Mouse (Mus musculus) left cerebral cortex, postnatal 36 days (tissue): ENCODE results near the gene Btbd6. TPM values are rescaled to one million over a fixed set of nuclear protein-coding genes. Genes with fewer than 3 reads are reported as not detected.

Source experiments
- DNase-seq, 2 experiments: peaks; one replicate each; pipeline ENCODE4 v3.0.0; 2021 to 2022; ENCODE audit warnings: low spot score in 2 of 2, mixed read lengths in 1 of 2
- intact Hi-C: fragments of 180-260 bp; cut with DNase I; formaldehyde crosslinking; loops from one replicate; pipeline ENCODE4 v1.15.1; 2025
- total RNA-seq, 2 experiments: library from RNA; stranded (reverse); gene quantifications; 2 replicates each; pipeline ENCODE4 v1.2.3; 2021

The Btbd6 gene
- total RNA-seq, 2 experiments from 2014 or later, result 59.3 to 74.3 TPM

DNA sequence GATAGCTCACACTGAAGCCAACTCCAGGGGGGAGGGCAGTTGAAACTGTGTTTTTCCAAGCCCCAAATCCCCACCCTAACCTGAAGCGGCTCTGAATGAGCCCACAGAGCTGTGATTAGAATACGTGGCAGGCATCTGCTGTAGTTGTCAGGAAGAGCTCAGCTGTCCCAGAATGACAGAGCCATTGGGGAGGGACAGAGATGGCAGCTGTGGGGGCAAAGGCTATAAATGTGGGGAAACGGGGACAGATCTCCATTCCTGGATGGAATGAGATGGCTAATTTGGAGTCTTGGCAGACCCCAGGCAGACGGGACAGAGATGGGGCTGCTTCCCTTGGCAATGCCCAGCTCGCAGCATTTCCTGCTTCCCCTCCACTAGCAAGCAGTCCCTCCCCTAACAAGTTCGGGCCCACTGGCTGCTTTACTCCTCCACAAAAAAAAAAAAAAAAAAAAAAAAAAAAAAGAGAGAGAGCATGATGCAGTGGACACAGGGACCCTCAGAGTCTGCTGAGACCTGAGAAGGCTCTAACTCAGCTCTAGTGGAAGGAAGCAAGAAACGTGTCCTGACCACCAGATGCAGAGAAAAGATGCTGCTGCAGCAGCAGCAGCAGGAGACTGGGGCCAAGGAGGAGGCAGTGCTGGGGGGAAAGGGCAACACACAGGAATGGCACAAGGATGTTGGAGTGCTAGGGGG lies 25.0 kb upstream of the Btbd6 start:
- intact Hi-C loops, result no loop called here
- DNase-seq, result no peak

DNA sequence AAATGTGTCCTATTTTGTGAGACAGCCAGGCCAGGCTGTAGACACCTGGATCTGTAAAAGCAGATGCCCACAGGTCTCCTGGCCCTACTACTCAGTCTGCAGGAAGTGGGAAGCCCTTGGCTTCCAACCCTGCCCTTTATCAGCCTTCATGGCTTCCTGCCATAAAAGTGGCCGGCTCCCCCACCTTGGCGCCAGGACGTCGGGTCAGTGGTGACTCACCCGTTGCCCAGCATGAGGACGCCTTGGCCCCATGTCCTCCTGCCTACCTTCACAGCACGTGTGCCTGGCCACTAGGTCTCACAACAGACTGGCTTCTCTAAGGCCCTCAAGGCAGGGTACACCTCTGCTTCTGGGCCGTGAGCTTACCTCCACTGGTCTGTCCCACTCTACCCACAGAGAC lies 23.8 kb upstream of the Btbd6 start:
- intact Hi-C loops, result no loop called here
- DNase-seq, result no peak

DNA sequence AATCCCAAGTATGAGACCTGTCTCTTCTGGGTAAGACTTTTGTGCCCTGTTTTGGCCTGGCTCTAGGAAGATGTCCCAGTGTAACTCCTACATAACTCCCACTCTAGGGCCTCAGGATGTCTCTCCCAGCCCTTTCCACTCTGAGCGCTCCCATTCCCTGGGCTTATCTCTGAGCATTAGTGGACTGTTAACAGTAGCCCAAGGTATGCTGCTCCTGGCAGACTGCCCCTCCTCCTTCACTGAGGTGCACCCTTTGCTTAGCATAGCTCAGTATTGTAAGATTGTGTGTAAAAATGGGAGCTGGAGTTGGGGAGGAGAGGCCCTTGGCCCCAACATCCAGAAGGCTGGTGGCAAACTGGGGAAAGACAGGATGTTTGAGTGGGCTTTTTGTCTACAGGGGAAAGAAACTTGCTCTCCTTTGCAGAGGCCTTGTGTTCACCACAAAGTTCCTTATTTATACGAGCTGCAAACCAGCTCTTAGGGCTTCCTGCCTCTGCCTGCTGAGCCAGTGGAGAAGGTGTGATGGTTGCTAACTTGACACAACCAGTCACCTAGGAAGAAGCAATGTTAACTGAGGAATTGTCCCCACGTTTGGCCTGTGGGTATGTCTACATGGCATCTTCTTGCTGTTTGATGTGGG lies 23.2 kb upstream of the Btbd6 start:
- intact Hi-C loops, result no loop called here
- DNase-seq, result no peak

DNA sequence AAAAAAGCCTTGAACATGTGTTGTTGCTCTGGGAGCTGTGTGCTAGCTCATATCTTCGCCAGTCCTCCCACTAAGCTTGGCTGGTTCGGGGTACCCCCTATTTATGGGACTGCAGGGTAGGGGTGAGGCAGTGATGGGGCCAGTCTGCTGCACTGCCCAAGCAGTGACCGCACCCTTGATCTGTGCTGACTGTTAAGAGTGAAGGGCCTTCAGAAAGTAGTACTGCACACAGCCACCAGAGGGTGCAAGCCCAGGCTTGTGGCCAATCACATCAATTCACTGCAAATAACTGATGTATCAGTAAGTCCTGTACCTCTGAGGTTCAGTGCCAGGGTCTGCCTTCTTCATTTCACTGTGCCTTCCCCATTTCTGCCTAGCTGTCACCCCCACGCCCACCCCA lies 20.5 kb upstream of the Btbd6 start:
- DNase-seq, result peak in 1 of 2 experiments; percentile 74
- intact Hi-C loops, result no loop called here

DNA sequence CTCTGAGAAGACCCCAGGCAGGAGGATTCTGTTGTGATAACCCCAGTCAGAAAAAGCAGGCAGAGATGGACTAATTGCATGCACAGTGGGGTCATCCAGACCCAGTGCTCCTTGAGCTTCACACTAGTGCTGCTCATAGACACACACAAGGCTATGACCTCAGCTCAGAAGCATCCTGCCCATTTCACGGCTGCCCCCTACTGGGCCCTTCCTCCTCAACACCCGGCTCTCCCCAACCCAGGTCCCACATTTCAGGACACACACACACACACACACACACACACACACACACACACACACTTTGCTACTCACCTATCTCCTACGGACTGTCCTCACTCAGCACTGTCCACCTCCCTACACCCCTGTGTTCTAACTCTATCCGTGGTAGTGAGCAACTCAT lies 18.0 kb upstream of the Btbd6 start:
- no peak for DNase-seq
- intact Hi-C loops, result no loop called here

DNA sequence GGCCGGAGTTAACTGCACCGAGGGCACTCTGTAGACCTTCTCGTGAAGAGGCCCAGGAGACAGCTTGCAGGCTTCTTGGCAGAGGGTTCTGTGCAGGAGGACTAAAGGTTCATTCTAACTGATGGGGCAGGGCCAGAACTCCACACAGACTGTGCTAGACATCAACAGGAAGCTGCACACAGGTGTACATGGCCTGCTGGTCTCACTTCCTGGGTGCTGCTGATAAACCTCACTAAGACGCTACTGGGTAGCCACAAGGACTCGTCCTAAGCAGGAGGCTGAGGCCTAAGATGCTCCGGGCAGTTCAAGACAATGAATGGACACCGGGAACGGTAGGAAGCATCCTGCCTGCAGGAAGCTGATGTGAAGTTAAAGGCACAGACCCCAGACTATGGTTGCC lies 16.9 kb upstream of the Btbd6 start:
- DNase-seq, result no peak
- intact Hi-C loops, result no loop called here

DNA sequence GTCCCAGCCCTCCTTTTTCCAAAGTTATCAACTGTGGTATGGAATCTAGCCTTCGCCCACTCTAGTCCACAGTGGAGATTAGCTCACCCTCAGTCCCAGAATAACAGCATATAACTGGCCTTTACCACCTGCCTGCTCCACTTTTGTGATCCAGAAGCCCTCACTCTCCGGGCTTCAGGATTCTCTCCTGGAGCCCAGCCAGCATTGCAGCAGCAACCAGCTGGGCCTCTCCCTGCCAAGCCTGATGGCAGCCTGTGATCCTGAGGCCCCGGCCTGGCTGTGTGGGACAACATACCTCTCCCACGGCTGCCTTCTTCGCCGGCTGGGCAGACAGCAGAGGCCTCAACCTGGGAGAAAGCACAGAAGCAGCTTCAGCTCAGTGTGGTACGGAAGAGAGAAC lies 14.9 kb upstream of the Btbd6 start:
- intact Hi-C loops, result no loop called here
- DNase-seq, result no peak

DNA sequence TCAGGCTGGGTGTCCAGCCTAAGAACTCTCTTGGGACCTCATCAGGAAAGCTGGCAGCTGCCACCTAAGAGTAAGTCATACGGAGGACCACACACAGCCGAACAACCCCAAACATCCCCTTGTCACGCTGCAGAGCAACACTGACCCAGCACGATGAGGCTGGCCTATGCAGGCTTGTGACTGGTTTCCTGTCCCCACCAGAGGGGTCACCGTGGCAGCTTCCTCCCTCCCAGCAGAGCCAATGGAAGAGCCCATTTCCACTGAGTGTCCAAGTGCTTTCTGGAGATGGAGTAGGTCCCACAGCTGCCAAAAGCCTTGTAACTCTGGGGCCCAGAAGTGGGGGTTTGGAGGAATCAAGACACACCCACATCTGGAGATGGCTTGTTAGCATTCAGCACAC lies 14.4 kb upstream of the Btbd6 start:
- no peak for DNase-seq
- intact Hi-C loops, result no loop called here

DNA sequence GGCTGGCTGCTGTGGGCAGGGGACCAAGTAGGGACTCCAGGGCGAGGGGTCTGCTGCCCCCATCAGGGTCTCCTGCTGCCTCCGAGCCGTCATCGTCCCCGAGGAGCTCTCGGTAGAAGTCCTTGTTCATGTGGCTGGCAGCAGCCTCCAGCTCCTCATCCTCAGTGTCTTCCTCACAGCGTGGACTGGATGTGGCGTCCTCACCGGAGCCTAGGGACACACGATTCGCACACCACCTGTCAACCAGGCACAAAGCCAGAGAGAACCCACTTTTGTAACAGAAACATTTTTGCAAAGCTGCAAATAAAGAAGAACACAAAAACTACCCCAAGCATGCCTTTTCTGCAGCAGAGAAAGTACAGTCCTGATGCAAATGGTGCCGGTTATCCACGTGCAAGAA lies 10.5 kb upstream of the Btbd6 start:
- no peak for DNase-seq
- intact Hi-C loops, result no loop called here

DNA sequence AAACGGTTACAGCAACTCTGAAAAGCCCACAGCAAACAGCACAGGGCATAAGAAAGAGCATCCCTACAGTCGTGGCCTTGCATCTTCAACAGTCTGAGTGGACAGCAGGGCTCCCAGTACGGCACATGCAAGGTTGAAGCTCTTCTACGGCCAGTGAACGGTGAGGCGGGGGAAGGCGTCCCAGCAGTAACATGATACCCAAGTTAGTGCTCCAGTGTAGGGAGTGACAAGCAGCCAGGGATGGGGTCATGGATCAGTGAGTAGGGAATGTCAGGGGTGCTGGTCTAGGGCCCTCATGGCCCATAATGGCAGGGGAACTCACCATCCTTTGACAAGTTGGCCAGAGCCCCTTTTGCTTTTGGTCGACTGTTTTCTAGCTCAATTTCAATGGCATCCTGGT lies 7.3 kb upstream of the Btbd6 start:
- intact Hi-C loops, result no loop called here

DNA sequence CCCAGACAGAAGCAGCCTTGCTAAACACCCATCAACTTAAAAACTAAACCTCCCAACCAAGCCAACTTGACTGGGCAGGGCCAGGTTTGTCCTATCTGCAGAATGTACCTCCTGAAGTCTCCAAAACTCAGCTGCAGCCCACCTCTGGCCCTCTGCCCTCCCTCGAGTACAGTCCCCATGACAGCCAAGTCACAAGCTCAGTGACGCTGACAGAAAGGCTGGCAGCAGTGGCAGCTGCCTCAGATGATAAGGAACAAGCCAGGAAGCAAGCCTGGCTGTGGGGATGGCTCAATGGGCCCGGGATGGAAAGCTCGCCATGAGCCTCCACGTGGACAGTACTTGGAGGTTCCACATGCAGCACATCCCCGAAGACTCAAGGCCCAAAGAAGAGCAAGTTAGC lies 6.7 kb upstream of the Btbd6 start:
- DNase-seq, result no peak
- intact Hi-C loops, result no loop called here

More for the DNA sequence above, 7.3 kb upstream of the Btbd6 start:
- DNase-seq, result no peak

DNA sequence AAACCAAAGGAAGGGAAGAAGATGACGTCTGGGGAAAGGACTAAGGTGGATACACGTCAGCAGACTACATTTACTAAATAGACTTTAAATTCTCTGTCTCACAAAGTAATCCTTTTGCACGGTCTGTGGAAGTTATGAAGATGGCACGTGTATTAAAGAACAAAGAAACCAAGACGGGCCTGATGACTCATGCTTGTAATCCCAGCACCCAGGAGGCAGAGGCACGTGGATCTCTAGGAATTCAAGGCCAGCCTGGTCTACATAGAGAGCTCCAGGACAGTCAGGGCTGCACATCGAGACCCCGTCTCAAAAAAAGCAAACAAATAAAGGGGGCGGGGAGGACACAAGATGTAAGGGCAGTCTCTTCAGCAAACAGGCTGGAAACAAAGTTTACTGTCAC lies 1.5 kb upstream of the Btbd6 start:
- intact Hi-C loops, result no loop called here
- DNase-seq, result no peak

DNA sequence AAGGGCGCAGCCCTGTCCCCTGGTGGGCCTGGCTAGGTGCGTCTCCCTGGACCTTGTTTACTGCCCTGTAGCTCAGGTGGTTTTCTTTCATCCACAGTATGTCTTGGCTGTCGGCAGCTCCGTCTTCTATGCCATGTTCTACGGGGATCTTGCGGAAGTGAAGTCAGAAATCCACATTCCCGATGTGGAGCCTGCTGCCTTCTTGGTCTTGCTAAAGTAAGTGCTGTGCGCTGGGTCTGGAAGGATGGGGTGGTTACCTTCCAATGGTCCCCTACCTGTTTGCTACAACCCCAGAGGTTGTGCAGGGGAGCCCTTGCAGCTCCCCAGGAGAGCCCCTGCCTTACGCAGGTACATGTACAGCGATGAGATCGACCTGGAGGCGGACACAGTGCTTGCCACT lies 874 bp downstream of the Btbd6 start:
- peak; percentile 45 to 51 for DNase-seq
- intact Hi-C loops, result loop anchor here (2.0 kb wide), 2 partner anchors 22 to 48 kb away; partner anchors contain the start of gene Jag2

DNA sequence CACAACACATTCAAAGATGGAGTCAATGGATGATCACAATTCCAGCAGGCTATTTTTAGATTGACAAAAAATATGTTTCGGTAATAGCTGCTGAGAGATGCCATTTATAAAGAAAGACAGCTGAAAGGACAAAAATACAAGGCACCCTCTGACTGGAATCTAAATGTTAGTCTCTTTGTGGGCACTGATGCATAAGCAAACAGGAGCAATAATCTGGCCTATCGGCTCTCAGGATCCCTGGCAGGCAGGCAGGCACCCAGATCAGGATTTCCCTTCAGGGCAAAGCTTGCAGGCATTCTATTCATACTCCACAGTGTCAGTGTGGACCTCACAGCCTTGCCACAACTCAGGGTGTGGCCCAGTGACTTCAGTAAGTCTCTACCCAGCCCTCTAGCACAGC lies 5.7 kb downstream of the Btbd6 start:
- DNase-seq, result no peak
- intact Hi-C loops, result no loop called here

DNA sequence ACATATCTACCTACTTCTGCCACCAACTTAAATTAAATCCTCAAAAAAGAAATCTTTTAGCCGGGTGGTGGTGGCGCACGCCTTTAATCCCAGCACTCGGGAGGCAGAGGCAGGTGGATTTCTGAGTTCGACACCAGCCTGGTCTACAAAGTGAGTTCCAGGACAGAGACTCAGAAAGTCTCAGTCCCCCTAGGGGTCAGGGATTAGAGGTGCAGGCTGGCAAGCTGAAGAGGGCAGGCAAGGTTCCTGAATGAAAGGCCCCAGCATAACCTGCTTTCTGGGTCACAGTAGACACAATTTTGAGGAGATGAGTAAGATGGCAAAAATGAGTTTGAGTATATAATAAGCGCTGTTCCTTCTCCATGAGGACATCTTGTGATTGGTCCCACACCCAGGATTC lies 9.1 kb downstream of the Btbd6 start:
- DNase-seq, result no peak
- intact Hi-C loops, result no loop called here

DNA sequence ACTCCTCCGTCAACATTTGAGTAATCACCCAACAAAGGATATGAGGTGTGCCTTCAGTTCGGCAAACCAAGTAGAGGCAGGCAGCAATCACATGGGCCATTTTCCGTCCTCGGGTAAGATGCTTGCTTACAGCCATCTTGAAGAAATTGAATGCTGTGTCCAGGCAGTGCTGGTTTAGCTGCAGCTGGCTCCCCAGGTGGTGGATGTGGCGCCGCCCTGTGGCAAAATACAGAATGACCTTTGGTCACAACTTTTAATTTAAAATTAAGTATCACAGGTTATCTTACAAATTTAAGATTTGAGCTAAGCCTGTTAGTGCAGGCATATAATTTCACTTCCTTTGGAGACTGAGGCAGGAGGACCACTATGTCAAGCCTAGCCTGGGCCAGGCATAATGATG lies 11.6 kb downstream of the Btbd6 start:
- DNase-seq, result no peak
- intact Hi-C loops, result no loop called here

DNA sequence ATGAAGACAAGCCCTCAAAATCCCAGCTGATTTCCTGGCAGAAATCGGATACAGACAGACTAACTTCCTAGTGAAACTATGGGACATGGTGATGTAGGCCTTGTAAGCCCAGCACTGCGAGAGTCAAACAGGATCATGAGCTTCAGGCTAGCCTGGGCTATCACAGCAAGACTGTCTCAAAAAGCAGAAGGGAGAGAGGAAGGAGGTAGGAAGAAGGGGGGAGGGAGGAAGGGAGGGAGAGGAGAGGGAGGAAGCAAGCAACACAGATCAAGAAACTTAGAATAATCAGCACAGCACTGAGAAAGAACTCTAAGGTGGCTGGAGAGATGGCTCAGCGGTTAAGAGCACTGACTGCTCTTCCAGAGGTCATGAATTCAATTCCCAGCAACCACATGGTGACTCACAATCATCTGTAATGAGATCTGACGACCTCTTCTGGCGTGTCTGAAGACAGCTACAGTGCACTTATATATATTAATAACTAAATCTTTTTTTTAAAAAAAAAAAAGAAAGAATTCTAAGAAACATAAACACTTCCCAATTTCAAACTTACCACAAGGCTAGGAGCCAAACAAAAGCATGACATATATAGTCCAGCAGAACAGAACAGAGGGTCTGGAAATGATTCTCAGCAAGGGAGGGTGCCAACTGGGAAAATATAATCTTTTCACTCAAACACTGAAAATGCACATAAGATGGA lies 14.6 kb downstream of the Btbd6 start:
- intact Hi-C loops, result no loop called here
- no peak for DNase-seq

DNA sequence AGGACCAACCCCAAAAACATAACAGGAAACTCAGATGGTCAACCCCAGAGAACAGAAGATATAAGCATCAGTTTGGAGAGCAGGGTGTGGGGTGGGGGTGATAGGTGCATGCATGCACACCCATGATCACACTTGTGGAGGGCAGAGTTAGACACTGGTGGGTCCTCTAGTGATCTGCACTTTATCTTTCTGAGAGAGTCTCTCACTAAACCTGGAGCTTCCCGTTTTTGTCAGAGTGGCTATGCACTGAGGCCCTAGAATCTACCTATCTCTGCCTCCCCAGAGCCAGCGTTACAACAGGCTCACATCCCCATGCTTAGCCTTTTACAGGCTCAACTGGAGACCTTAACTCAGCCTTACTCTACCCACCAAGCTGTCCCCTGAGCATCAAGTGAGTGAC lies 15.2 kb downstream of the Btbd6 start:
- intact Hi-C loops, result no loop called here
- DNase-seq, result no peak

DNA sequence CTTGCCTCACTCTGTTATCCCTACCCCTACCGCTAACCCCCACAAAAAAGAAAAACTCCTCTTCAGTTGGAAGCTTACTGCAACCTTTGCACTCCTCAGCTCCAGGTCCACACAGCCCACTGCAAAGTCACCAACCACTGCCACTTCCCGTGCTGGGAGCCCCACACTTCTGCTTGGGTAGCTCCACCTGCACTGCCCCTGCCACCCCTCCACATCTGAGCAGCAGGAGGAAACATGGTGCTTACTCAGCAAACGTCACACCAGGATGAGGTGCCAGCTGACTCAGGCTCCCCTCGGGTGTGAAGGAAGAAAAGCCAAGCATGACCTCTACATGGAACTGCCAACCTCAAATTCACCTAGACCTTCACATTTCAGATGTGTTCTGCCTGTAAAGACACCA lies 17.9 kb downstream of the Btbd6 start:
- no peak for DNase-seq
- intact Hi-C loops, result no loop called here

DNA sequence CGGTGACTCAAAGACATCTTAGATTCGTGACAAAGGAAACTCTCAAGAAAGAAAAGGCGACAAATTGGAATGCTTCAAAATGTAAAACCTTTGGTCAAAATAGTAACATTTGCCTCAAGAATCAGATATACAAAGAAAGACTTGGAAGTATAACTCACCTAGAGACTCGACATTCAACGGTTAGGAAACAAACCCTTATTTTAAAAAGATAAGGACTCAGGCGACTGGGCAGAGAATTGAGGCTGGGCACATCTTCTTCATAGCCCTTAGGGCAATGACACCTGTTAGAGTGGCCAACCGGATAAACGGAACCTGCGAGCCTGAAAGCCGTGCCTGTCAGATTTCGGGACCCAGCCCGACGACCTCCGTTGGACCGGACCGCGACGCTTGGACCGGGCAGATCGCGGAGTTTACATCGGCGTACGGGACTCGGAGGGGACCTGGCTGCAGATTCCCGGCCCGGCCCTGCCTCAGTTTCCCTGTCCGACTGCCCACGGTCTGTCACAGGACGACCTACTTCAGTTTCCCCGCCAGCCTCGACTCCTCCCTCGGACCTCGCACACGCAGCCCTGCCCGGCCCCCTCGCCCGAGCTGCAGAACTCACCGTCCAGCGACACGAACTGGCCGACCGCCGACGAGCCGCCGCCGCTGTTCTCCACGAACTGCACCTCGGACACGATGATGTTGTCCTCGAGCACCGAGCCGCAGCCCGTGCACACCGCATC lies 23.4 kb downstream of the Btbd6 start:
- intact Hi-C loops, result loop anchor here (2.0 kb wide), 2 partner anchors 23 to 75 kb away; partner anchors contain the start of genes Btbd6 and Tex22
- no peak for DNase-seq
